Mouse (Mus musculus) embryo, embryonic 11.5 days (tissue): ENCODE data around the gene Prrc2a.

Experiments used
- DNase-seq: peaks from one replicate; pipeline ENCODE4 v3.0.0-alpha.2; 2012; ENCODE audit warnings: low read depth, low spot score

Prrc2a gene

GRCm38 (mm10) chr17:35103221-35103690, 61.4 kb downstream of the Prrc2a start:
- DNase-seq = no peak

GRCm38 (mm10) chr17:35102299-35102698, 62.4 kb downstream of the Prrc2a start:
- DNase-seq = no peak

- DNase-seq = no peak
These were observed 63.5 kb downstream of the Prrc2a start for GRCm38 (mm10) chr17:35101161-35101560.

- DNase-seq = no peak
These were observed 64.4 kb downstream of the Prrc2a start for GRCm38 (mm10) chr17:35100196-35100765.
